Mouse (Mus musculus): ENCODE results near the gene Nsun3.

- TF ChIP-seq CTCF (IDR thresholded peaks at IDR 0.05; ENCODE audit: low read depth, low read length), result no peak
- no peak for TF ChIP-seq POLR2A (IDR thresholded peaks at IDR 0.05; ENCODE audit: extremely low read depth, insufficient read depth, low read length)
Measured at GRCm38 (mm10) chr16:62730291-62730690, 56.3 kb downstream of the Nsun3 start.
